Mouse (Mus musculus) midbrain, embryonic 15.5 days (tissue): ENCODE measurements around the gene Gm8020. TPM values are rescaled to one million over a fixed set of nuclear protein-coding genes. Genes with fewer than 3 reads are reported as not detected.
"Not testable (repeated sequence)": the region's sequence is repeated elsewhere in the genome, so short reads cannot be mapped to it uniquely, and the experiment has no call there.

Experiments used
- ATAC-seq: fragments of 200-750 bp; cut with Nextera tagmentation; replicated peaks from 2 replicates; pipeline ENCODE4 v1.8.0; 2017; ENCODE audit warnings: moderate TSS enrichment
- H3K27ac ChIP-seq: fragments of 300-500 bp; sonication (generic); 2 replicates; pipeline ENCODE4 v1.5.1; 2015; ENCODE audit warnings: mild to moderate bottlenecking, inconsistent platforms
- H3K27me3 ChIP-seq: fragments of 300-500 bp; sonication (generic); replicated peaks from 2 replicates; pipeline ENCODE4 v1.6.1; 2015; ENCODE audit warnings: inconsistent platforms
- H3K36me3 ChIP-seq: fragments of 300-500 bp; sonication (generic); replicated peaks from 2 replicates; pipeline ENCODE4 v1.6.1; 2015; ENCODE audit warnings: inconsistent platforms
- H3K4me1 ChIP-seq: fragments of 300-500 bp; sonication (generic); 2 replicates; pipeline ENCODE4 v1.6.1; 2015; ENCODE audit warnings: inconsistent platforms
- H3K4me2 ChIP-seq: fragments of 300-500 bp; sonication (generic); 2 replicates; pipeline ENCODE4 v1.6.1; 2015; ENCODE audit warnings: inconsistent platforms, mild to moderate bottlenecking, moderate library complexity
- H3K4me3 ChIP-seq: fragments of 300-500 bp; sonication (generic); 2 replicates; pipeline ENCODE4 v1.5.1; 2015; ENCODE audit warnings: mild to moderate bottlenecking, inconsistent platforms
- H3K9ac ChIP-seq: fragments of 300-500 bp; sonication (generic); 2 replicates; pipeline ENCODE4 v1.6.1; 2015; ENCODE audit warnings: mild to moderate bottlenecking, inconsistent platforms
- H3K9me3 ChIP-seq: fragments of 300-500 bp; sonication (generic); 2 replicates; pipeline ENCODE4 v1.6.1; 2016; ENCODE audit warnings: inconsistent platforms
- WGBS: fragments of 180-500 bp; shearing (Covaris S2); methylation state at CpG from one replicate; pipeline ENCODE4 v1.1.7; 2015; ENCODE audit warnings: mixed read lengths; 5-methylcytosine and 5-hydroxymethylcytosine counted together
- polyA plus RNA-seq: library from polyadenylated mRNA; unstranded; fragments of >200 nt; fragmentation: Nextera tagmentation; extraction: Ambion mirVana; gene quantifications from 2 replicates; pipeline ENCODE4 v1.2.1, GENCODE M21; 2015

Gene Gm8020
- polyA plus RNA-seq = not detected in 2 replicates

DNA sequence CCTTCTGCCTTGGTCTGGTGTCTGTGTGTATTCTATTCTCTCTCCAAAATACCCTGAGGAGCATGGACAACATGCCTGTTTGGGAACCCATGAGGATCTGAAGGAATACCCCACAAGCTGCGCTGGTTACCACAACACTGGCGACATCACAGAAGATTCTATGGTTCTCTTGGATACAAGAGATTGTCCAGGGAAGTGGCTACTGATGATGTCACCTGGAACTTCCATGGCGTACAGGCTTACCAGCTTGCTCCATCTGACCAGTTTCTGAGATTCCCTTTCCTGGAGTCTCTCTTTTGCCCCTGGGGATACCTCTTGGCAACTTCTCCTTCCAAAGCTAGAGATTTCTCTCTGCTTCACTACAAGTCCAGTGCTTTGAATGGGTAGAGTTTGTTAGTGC lies at the start of gene Gm8020:
Gene Gm8020 (minus strand): TSS at position 101 of the 400 bp plus-strand sequence.
- WGBS = 80% methylated on average over 2 of the region's 3 CpGs
- not testable (repeated sequence) for H3K4me3 ChIP-seq, H3K4me2 ChIP-seq, H3K36me3 ChIP-seq, H3K9ac ChIP-seq, ATAC-seq, H3K27me3 ChIP-seq, H3K9me3 ChIP-seq, H3K4me1 ChIP-seq, H3K27ac ChIP-seq

DNA sequence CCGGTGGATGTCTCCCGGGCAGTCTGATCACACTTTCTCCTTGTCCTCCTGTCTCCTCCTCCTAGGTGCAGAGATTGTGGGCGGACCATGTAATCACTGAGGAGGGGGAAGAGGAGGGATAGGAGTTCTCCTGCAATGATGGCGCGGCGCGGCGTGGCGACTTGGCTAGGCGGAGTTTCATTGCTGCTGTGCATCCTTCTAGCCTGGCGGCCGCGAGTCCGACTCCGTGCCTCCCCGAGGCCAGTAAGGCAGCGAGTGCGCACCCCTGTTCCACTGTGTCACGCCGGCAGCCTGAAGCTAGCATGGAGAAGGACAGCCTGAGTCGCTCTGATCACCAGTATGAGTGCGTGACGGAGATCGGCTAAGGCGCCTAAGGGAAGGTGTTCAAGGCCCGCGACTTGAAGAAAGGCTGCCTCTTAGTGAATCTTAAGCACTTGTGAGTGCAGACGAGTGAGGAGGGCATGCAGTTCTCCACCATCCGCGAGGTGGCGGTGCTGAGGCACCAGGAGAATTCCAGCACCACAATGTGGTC lies 41.1 kb upstream of the Gm8020 start:
- WGBS = 18% methylated on average over 28 of the region's 31 CpGs
- H3K27me3 ChIP-seq, H3K9me3 ChIP-seq, H3K27ac ChIP-seq, H3K9ac ChIP-seq, H3K4me1 ChIP-seq, H3K4me3 ChIP-seq, H3K4me2 ChIP-seq, H3K36me3 ChIP-seq: not testable (repeated sequence)
- peak; percentile 92 for ATAC-seq

DNA sequence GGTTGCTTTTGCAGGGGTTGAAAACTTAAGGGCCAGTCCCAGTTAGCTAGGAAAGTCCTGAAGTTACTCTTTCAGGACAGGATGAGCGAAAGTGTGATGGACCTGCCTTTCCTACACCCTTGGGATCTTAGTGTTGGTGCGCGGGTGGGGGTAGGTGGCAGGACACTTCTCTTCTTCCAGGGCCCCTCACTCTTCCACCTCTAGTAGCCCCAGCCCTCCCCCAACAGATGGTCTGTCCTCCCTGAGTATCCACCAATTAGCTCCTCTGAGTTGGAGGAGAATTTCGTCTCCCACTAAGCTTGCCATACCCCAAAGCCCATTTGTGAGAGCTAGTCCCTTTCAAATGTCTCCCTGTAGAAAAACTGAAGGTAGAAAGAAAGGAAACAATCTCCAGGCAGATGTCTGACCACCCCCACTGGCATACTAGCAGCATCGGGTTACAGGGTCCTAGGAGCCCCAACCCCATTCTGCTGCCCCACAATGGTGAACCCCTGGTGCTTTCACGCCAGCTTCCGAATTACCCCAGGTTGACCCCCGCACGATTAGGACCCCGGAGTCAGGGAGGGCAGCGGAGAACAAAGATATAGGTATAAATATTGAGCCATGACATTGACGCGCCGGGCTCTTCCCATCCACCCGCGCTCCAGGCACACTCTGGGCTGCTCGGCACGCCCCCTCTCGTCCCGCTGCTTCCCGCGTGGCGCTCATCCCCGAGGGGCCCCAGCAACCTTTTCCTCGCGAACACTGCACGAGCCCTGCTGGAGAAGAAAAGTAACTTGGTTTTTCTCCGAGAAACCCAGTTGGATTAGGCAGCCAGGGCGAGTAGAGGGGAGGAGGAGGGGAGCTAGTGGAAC lies 40.4 kb upstream of the Gm8020 start:
- not testable (repeated sequence) for H3K9me3 ChIP-seq, H3K4me3 ChIP-seq, H3K36me3 ChIP-seq, H3K27ac ChIP-seq, H3K27me3 ChIP-seq, H3K4me1 ChIP-seq, H3K4me2 ChIP-seq, H3K9ac ChIP-seq
- peak; percentile 93 for ATAC-seq
- 28% methylated on average over 24 of the region's 29 CpGs for WGBS

DNA sequence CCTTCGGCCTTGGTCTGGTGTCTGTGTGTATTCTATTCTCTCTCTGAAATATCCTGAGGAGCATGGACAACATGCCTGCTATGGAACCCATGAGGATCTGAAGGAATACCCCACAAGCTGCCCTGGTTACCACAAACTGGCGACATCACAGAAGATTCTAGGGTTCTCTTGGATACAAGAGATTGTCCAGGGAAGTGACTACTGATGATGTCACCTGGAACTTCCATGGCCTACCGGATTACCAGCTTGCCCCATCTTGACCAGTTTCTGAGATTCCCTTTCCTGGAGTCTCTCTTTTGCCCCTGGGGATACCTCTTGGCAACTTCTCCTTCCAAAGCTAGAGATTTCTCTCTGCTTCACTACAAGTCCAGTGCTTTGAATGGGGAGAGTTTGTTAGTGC lies 22.0 kb upstream of the Gm8020 start, which contains the start of gene Gm8024:
Gene Gm8024 (minus strand): TSS at position 101 of the 400 bp plus-strand sequence.
- not testable (repeated sequence) for H3K4me3 ChIP-seq, ATAC-seq, H3K9ac ChIP-seq, H3K9me3 ChIP-seq, H3K36me3 ChIP-seq, H3K27me3 ChIP-seq, H3K27ac ChIP-seq, H3K4me1 ChIP-seq, H3K4me2 ChIP-seq
- WGBS = 90% methylated on average over 1 of the region's 3 CpGs

GRCm38 (mm10) chr14:42463581-42463980 lies 38.6 kb downstream of the Gm8020 start, which contains the start of gene Gm8011:
Gene Gm8011 (plus strand): TSS chr14:42463881.
- WGBS = 62% methylated on average over 2 of the region's 2 CpGs
- H3K4me1 ChIP-seq, H3K4me2 ChIP-seq, H3K27ac ChIP-seq, H3K9me3 ChIP-seq, ATAC-seq, H3K36me3 ChIP-seq, H3K4me3 ChIP-seq, H3K9ac ChIP-seq, H3K27me3 ChIP-seq: not testable (repeated sequence)

Other genes with a start within 250 kb of the Gm8020 start
- not detected in 2 replicates for gene Gm17026, start 242.3 kb downstream of the Gm8020 start, polyA plus RNA-seq
- not detected in 2 replicates for gene Gm9611, start 205.0 kb downstream of the Gm8020 start, polyA plus RNA-seq
- gene Gm7995, start 192.1 kb downstream of the Gm8020 start, polyA plus RNA-seq = not detected in 2 replicates
- gene Gm8005, start 62.7 kb downstream of the Gm8020 start, polyA plus RNA-seq = not detected in 2 replicates
- gene Gm8011, start 38.5 kb downstream of the Gm8020 start, polyA plus RNA-seq = not detected in 2 replicates
- gene Gm8024, start 21.9 kb upstream of the Gm8020 start, polyA plus RNA-seq = not detected in 2 replicates
- not detected in 2 replicates for gene Gm17124, start 97.5 kb upstream of the Gm8020 start, polyA plus RNA-seq
- not detected in 2 replicates for gene Gm3633, start 139.6 kb upstream of the Gm8020 start, polyA plus RNA-seq
- gene Gm10378, start 153.6 kb upstream of the Gm8020 start, polyA plus RNA-seq = not detected in 2 replicates